Mouse (Mus musculus): Measurements from ENCODE around the gene Mrpl24. TPM values are rescaled to one million over a fixed set of nuclear protein-coding genes. Genes with fewer than 3 reads are reported as not detected.

The Mrpl24 gene
- polyA plus RNA-seq, 1 experiment, result 207 TPM

- Histone ChIP-seq H3K36me3 (ENCODE audit: control insufficient read depth, insufficient read depth, low read length, poor library complexity, severe bottlenecking) (peaks cover 44% of the 10 kb centered on the region), H3K9me3 (replicated peaks; ENCODE audit: control insufficient read depth, insufficient read depth, low read length, poor library complexity, severe bottlenecking) (no peaks in the 10 kb centered on the region), H3K27ac (ENCODE audit: insufficient read depth, low read length) (no peak overlapping the region), H3K4me1 (ENCODE audit: control insufficient read depth, insufficient read depth, low read length) (peaks cover 2% of the 10 kb centered on the region), H3K27me3 (ENCODE audit: control insufficient read depth, insufficient read depth, low read length, poor library complexity, severe bottlenecking) (no peaks in the 10 kb centered on the region), H3K9ac (ENCODE audit: low read depth, poor library complexity, severe bottlenecking) (no peak overlapping the region), H3K4me3 (ENCODE audit: low read depth, low read length) (no peak overlapping the region)
- TF ChIP-seq POLR2A (IDR thresholded peaks at IDR 0.05; ENCODE audit: insufficient read depth, low read length), result no peak
- TF ChIP-seq EP300 (IDR thresholded peaks at IDR 0.05; ENCODE audit: insufficient read depth, low read depth, low read length), result no peak
- TF ChIP-seq CTCF (IDR thresholded peaks at IDR 0.05; ENCODE audit: low read depth, low read length), result no peak
Measured at GRCm38 (mm10) chr3:87913891-87914290, 5.4 kb upstream of the Mrpl24 start.

GRCm38 (mm10) chr3:87916990-87917389 lies 2.3 kb upstream of the Mrpl24 start:
- Histone ChIP-seq H3K9ac (ENCODE audit: low read depth, poor library complexity, severe bottlenecking) (no peak overlapping the region), H3K4me1 (ENCODE audit: control insufficient read depth, insufficient read depth, low read length) (peaks cover 2% of the 10 kb centered on the region), H3K36me3 (ENCODE audit: control insufficient read depth, insufficient read depth, low read length, poor library complexity, severe bottlenecking) (peaks cover 46% of the 10 kb centered on the region), H3K27ac (ENCODE audit: insufficient read depth, low read length) (no peak overlapping the region), H3K4me3 (ENCODE audit: low read depth, low read length) (no peak overlapping the region), H3K9me3 (replicated peaks; ENCODE audit: control insufficient read depth, insufficient read depth, low read length, poor library complexity, severe bottlenecking) (no peaks in the 10 kb centered on the region), H3K27me3 (ENCODE audit: control insufficient read depth, insufficient read depth, low read length, poor library complexity, severe bottlenecking) (no peaks in the 10 kb centered on the region)
- TF ChIP-seq CTCF (IDR thresholded peaks at IDR 0.05; ENCODE audit: low read depth, low read length) (no peak), POLR2A (IDR thresholded peaks at IDR 0.05; ENCODE audit: insufficient read depth, low read length) (no peak), EP300 (IDR thresholded peaks at IDR 0.05; ENCODE audit: insufficient read depth, low read depth, low read length) (no peak)

GRCm38 (mm10) chr3:87918551-87918950 lies 755 bp upstream of the Mrpl24 start:
- peaks cover 53% of the 10 kb centered on the region for H3K36me3 ChIP-seq (ENCODE audit: control insufficient read depth, insufficient read depth, low read length, poor library complexity, severe bottlenecking)
- H3K4me3 ChIP-seq (ENCODE audit: low read depth, low read length), result no peak overlapping the region
- H3K4me1 ChIP-seq (ENCODE audit: control insufficient read depth, insufficient read depth, low read length), result no peaks in the 10 kb centered on the region
- no peaks in the 10 kb centered on the region for H3K27me3 ChIP-seq (ENCODE audit: control insufficient read depth, insufficient read depth, low read length, poor library complexity, severe bottlenecking)
- no peak overlapping the region for H3K9ac ChIP-seq (ENCODE audit: low read depth, poor library complexity, severe bottlenecking)
- TF ChIP-seq EP300 (IDR thresholded peaks at IDR 0.05; ENCODE audit: insufficient read depth, low read depth, low read length) (no peak), CTCF (IDR thresholded peaks at IDR 0.05; ENCODE audit: low read depth, low read length) (no peak), POLR2A (IDR thresholded peaks at IDR 0.05; ENCODE audit: insufficient read depth, low read length) (no peak)
- H3K27ac ChIP-seq (ENCODE audit: insufficient read depth, low read length), result peak overlapping the region; percentile 59; the same call in 1 of the 2 replicates
- H3K9me3 ChIP-seq (replicated peaks; ENCODE audit: control insufficient read depth, insufficient read depth, low read length, poor library complexity, severe bottlenecking), result no peaks in the 10 kb centered on the region

- H3K36me3 ChIP-seq (ENCODE audit: control insufficient read depth, insufficient read depth, low read length, poor library complexity, severe bottlenecking), result peaks cover 53% of the 10 kb centered on the region
- no peaks in the 10 kb centered on the region for H3K4me1 ChIP-seq (ENCODE audit: control insufficient read depth, insufficient read depth, low read length)
- H3K9ac ChIP-seq (ENCODE audit: low read depth, poor library complexity, severe bottlenecking), result peak overlapping the region; percentile 82
- no peak overlapping the region for H3K27ac ChIP-seq (ENCODE audit: insufficient read depth, low read length)
- no peak for TF ChIP-seq CTCF (IDR thresholded peaks at IDR 0.05; ENCODE audit: low read depth, low read length)
- no peak for TF ChIP-seq POLR2A (IDR thresholded peaks at IDR 0.05; ENCODE audit: insufficient read depth, low read length)
- TF ChIP-seq EP300 (IDR thresholded peaks at IDR 0.05; ENCODE audit: insufficient read depth, low read depth, low read length), result no peak
- H3K9me3 ChIP-seq (replicated peaks; ENCODE audit: control insufficient read depth, insufficient read depth, low read length, poor library complexity, severe bottlenecking), result no peaks in the 10 kb centered on the region
- H3K27me3 ChIP-seq (ENCODE audit: control insufficient read depth, insufficient read depth, low read length, poor library complexity, severe bottlenecking), result no peaks in the 10 kb centered on the region
- H3K4me3 ChIP-seq (ENCODE audit: low read depth, low read length), result peak overlapping the region; percentile 97
Measured at GRCm38 (mm10) chr3:87920270-87920943, 1.1 kb downstream of the Mrpl24 start.

- no peaks in the 10 kb centered on the region for H3K27me3 ChIP-seq (ENCODE audit: control insufficient read depth, insufficient read depth, low read length, poor library complexity, severe bottlenecking)
- TF ChIP-seq CTCF (IDR thresholded peaks at IDR 0.05; ENCODE audit: low read depth, low read length), result no peak
- TF ChIP-seq POLR2A (IDR thresholded peaks at IDR 0.05; ENCODE audit: insufficient read depth, low read length), result no peak
- no peak for TF ChIP-seq EP300 (IDR thresholded peaks at IDR 0.05; ENCODE audit: insufficient read depth, low read depth, low read length)
- no peak overlapping the region for H3K4me3 ChIP-seq (ENCODE audit: low read depth, low read length)
- no peaks in the 10 kb centered on the region for H3K9me3 ChIP-seq (replicated peaks; ENCODE audit: control insufficient read depth, insufficient read depth, low read length, poor library complexity, severe bottlenecking)
- no peak overlapping the region for H3K27ac ChIP-seq (ENCODE audit: insufficient read depth, low read length)
- peaks cover 45% of the 10 kb centered on the region for H3K36me3 ChIP-seq (ENCODE audit: control insufficient read depth, insufficient read depth, low read length, poor library complexity, severe bottlenecking)
- H3K9ac ChIP-seq (ENCODE audit: low read depth, poor library complexity, severe bottlenecking), result no peak overlapping the region
- no peaks in the 10 kb centered on the region for H3K4me1 ChIP-seq (ENCODE audit: control insufficient read depth, insufficient read depth, low read length)
Measured at GRCm38 (mm10) chr3:87924996-87925395, 5.7 kb downstream of the Mrpl24 start.

- no peak overlapping the region for H3K4me3 ChIP-seq (ENCODE audit: low read depth, low read length)
- H3K9me3 ChIP-seq (replicated peaks; ENCODE audit: control insufficient read depth, insufficient read depth, low read length, poor library complexity, severe bottlenecking), result no peaks in the 10 kb centered on the region
- no peak overlapping the region for H3K9ac ChIP-seq (ENCODE audit: low read depth, poor library complexity, severe bottlenecking)
- TF ChIP-seq EP300 (IDR thresholded peaks at IDR 0.05; ENCODE audit: insufficient read depth, low read depth, low read length) (no peak), CTCF (IDR thresholded peaks at IDR 0.05; ENCODE audit: low read depth, low read length) (no peak), POLR2A (IDR thresholded peaks at IDR 0.05; ENCODE audit: insufficient read depth, low read length) (no peak)
- no peaks in the 10 kb centered on the region for H3K27me3 ChIP-seq (ENCODE audit: control insufficient read depth, insufficient read depth, low read length, poor library complexity, severe bottlenecking)
- H3K4me1 ChIP-seq (ENCODE audit: control insufficient read depth, insufficient read depth, low read length), result no peaks in the 10 kb centered on the region
- peaks cover 52% of the 10 kb centered on the region for H3K36me3 ChIP-seq (ENCODE audit: control insufficient read depth, insufficient read depth, low read length, poor library complexity, severe bottlenecking)
- H3K27ac ChIP-seq (ENCODE audit: insufficient read depth, low read length), result no peak overlapping the region
Measured at GRCm38 (mm10) chr3:87927452-87927851, 8.1 kb downstream of the Mrpl24 start.

All from ES-Bruce4 (cell line).